Mouse (Mus musculus) hindbrain, embryonic 13.5 days (tissue): ENCODE data around the gene Galnt10. TPM values are rescaled to one million over a fixed set of nuclear protein-coding genes. Genes with fewer than 3 reads are reported as not detected.

ENCODE experiments used
- ATAC-seq: fragments of 200-750 bp; cut with Nextera tagmentation; 2 replicates; pipeline ENCODE4 v1.8.0; 2017; ENCODE audit warnings: moderate TSS enrichment; ENCODE audit not compliant: low FRiP score
- H3K27ac ChIP-seq: fragments of 300-500 bp; sonication (generic); 2 replicates; pipeline ENCODE4 v1.5.1; 2015; ENCODE audit warnings: inconsistent platforms, mild to moderate bottlenecking, moderate library complexity
- H3K27me3 ChIP-seq: fragments of 300-500 bp; sonication (generic); 2 replicates; pipeline ENCODE4 v1.6.1; 2015; ENCODE audit warnings: mild to moderate bottlenecking, inconsistent platforms
- H3K36me3 ChIP-seq: fragments of 300-500 bp; sonication (generic); 2 replicates; pipeline ENCODE4 v1.6.1; 2015; ENCODE audit warnings: mild to moderate bottlenecking, inconsistent platforms
- H3K4me1 ChIP-seq: fragments of 300-500 bp; sonication (generic); replicated peaks from 2 replicates; pipeline ENCODE4 v1.6.1; 2015; ENCODE audit warnings: inconsistent platforms
- H3K4me2 ChIP-seq: fragments of 300-500 bp; sonication (generic); 2 replicates; pipeline ENCODE4 v1.6.1; 2015; ENCODE audit warnings: inconsistent platforms, mild to moderate bottlenecking, moderate library complexity
- H3K4me3 ChIP-seq: fragments of 300-500 bp; sonication (generic); 2 replicates; pipeline ENCODE4 v1.5.1; 2015; ENCODE audit warnings: mild to moderate bottlenecking, inconsistent platforms
- H3K9ac ChIP-seq: fragments of 300-500 bp; sonication (generic); 2 replicates; pipeline ENCODE4 v1.6.1; 2015; ENCODE audit warnings: mild to moderate bottlenecking, inconsistent platforms
- H3K9me3 ChIP-seq: fragments of 300-500 bp; sonication (generic); 2 replicates; pipeline ENCODE4 v1.6.1; 2016; ENCODE audit warnings: inconsistent platforms
- WGBS: fragments of 180-500 bp; shearing (Covaris S2); methylation state at CpG from one replicate; pipeline ENCODE4 v1.1.7; 2015; 5-methylcytosine and 5-hydroxymethylcytosine counted together
- polyA plus RNA-seq: library from polyadenylated mRNA; unstranded; fragments of >200 nt; fragmentation: Nextera tagmentation; extraction: Ambion mirVana; gene quantifications from 2 replicates; pipeline ENCODE4 v1.2.1, GENCODE M21; 2015

Galnt10 gene
- polyA plus RNA-seq, 1 experiment from 2014 or later, result 12.1 TPM

- Histone ChIP-seq H3K9me3 (no peaks in the 10 kb centered on the region), H3K9ac (no peak overlapping the region), H3K4me3 (0 out of 2 replicates have a peak overlapping the region, but pooled peaks have one; percentile 8), H3K27ac (no peak overlapping the region), H3K4me1 (peaks cover 20% of the 10 kb centered on the region), H3K27me3 (peaks cover 99% of the 10 kb centered on the region), H3K36me3 (no peaks in the 10 kb centered on the region), H3K4me2 (no peak overlapping the region)
- WGBS, result under 1% methylated on average over 53 of the region's 53 CpGs
- ATAC-seq, result no peak
These were observed 184.0 kb downstream of the Galnt10 start for GRCm38 (mm10) chr11:57828955-57829870.

DNA sequence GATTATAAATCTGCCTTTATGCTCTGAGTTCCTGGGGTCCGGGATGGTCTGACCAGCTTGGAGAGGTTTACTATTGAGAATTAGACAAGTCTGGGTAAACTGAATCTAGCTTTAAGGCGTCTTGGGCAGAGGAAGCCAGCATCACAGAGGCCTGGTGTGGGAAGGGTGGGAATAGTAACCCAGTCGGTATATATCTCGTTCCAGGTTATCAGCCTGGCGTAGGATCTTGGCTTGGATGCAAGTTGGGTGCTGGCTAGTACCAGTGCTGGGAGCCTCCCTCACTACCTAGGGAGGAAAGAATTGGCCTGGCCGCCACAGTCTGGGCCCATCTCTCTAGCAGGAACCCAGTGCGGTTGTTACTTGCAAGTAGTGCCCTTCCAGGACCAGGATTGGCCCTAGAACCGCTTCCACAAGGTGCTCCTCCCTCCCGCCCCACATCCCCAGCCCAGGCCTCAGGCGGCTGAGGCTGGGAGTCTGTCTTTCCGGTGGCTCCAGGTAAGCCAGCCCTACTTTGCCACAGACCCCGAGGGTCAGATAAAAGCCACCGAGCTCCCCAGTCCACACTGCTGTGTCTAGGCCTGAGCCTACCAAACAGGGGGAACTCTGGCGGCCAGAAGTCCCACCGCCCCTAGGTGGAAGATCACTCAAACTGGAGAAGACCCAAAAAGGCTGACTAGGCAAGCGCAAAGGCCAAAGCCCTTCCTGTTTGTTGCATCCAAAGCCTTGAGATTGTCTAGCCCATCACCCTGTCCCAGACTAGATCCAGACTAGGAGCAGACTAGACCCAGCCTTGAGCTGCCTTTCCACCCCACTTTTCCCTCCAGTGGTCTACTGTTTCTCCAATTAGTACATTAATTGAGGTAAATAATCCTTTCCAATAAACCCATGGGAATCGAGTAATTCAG, 184.9 kb downstream of the Galnt10 start:
- Histone ChIP-seq H3K4me1 (peaks cover 20% of the 10 kb centered on the region), H3K36me3 (no peaks in the 10 kb centered on the region), H3K9ac (no peak overlapping the region), H3K4me2 (no peak overlapping the region), H3K9me3 (no peaks in the 10 kb centered on the region), H3K27ac (no peak overlapping the region), H3K27me3 (peaks cover 99% of the 10 kb centered on the region), H3K4me3 (no peak overlapping the region)
- WGBS, result 9% methylated on average over 17 of the region's 17 CpGs
- no peak for ATAC-seq

DNA sequence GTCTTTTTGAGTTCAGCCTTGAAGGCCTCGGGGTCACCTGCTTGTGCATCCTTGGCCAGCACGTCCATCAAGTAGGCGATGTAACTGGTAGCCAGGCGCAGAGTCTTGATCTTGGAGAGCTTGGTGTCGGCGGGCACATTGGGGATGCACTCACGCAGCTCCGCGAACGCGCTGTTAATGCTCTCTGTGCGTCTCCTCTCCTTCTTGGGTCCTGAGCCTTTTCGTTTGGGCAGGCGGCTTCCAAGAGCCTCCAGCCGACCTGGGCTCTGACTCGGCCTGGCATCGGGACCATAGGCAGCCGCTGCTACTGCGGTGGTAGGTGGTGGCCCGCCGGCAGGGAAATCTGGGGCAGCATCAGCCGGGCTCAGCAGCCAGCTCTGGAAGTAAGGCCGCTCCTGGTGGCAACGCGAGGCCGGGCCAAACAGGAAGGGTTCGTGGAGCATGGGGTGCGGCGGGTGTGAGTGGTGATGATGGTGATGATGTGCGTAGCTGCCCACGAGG, 186.1 kb downstream of the Galnt10 start:
- under 1% methylated on average over 31 of the region's 31 CpGs for WGBS
- H3K36me3 ChIP-seq, result no peaks in the 10 kb centered on the region

DNA sequence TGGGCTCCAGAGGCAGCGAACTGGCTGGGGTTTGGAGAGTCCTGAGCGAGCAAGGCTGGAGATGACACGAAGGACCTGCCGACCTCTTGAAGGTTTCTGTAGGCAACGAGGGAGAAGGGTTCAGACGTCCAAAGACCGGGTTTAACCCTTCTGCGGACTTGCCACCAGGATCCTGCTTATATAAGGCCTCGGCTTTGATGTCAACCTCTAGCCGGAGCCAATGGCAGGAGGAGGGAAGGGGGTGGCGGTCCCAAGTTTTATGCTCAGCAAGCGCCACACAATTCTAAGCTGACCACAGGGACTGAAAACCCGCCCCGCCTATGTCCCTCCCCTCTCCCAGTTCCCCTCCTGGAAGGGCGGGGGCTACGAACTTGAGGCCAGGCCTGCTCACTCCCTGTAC, 186.6 kb downstream of the Galnt10 start:
- no peak for ATAC-seq
- Histone ChIP-seq H3K4me1 (peaks cover 23% of the 10 kb centered on the region), H3K27me3 (peaks cover 99% of the 10 kb centered on the region), H3K4me3 (no peak overlapping the region), H3K4me2 (no peak overlapping the region), H3K9me3 (no peaks in the 10 kb centered on the region), H3K36me3 (no peaks in the 10 kb centered on the region), H3K9ac (no peak overlapping the region), H3K27ac (no peak overlapping the region)
- WGBS, result 1% methylated on average over 14 of the region's 16 CpGs

More for the DNA sequence above, 186.1 kb downstream of the Galnt10 start:
- H3K27me3 ChIP-seq, result peaks cover 99% of the 10 kb centered on the region
- no peak overlapping the region for H3K4me3 ChIP-seq
- H3K4me1 ChIP-seq, result peaks cover 20% of the 10 kb centered on the region
- no peaks in the 10 kb centered on the region for H3K9me3 ChIP-seq
- H3K4me2 ChIP-seq, result no peak overlapping the region
- no peak for ATAC-seq
- no peak overlapping the region for H3K27ac ChIP-seq
- no peak overlapping the region for H3K9ac ChIP-seq

DNA sequence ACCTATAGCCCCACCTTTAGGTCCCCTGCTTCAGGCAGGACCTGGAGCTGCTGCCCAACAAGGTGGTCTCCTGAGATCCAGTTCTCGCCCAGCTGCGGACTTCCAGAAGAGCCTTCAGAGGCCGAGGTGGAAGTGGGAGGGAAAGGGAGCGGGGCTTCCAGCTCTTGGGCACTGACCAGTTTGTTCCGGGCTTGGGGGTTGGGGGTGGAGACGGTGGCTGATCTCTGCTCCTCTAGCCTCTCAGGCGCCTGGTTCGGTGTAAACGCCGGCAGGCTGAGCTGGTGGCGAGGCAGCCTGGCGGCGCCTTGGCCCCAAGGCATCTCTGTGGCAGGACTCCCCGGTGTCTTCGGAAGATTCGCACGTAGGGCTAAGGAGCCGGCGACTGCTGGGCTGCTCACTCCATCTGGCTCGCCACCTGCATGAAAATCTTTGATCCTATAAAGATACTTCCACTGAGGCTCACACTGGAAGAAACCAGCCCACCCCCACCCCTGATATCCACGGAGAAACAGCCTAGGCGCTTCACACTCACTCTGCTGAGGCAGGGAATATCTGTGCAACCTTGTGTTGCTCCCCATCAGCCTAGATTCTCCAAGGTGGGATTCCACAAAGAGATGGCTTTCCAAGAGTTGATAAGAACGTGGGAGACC, 187.4 kb downstream of the Galnt10 start, which contains the start of gene Hand1:
Gene Hand1 (minus strand): TSS at position 267 of the 650 bp plus-strand sequence.
- Histone ChIP-seq H3K4me1 (peaks cover 25% of the 10 kb centered on the region), H3K9ac (no peak within 1 kb of the TSS), H3K9me3 (no peaks in the 10 kb centered on the region), H3K27me3 (peaks cover 98% of the 10 kb centered on the region), H3K36me3 (no peaks in the 10 kb centered on the region), H3K27ac (no peak within 1 kb of the TSS), H3K4me3 (no peak within 1 kb of the TSS), H3K4me2 (no peak within 1 kb of the TSS)
- ATAC-seq, result no peak
- WGBS, result 1% methylated on average over 22 of the region's 23 CpGs

- H3K4me2 ChIP-seq, result no peak overlapping the region
- no peak overlapping the region for H3K27ac ChIP-seq
- no peak overlapping the region for H3K4me3 ChIP-seq
- H3K27me3 ChIP-seq, result peaks cover 97% of the 10 kb centered on the region
- no peaks in the 10 kb centered on the region for H3K9me3 ChIP-seq
- peaks cover 21% of the 10 kb centered on the region for H3K4me1 ChIP-seq
- 1% methylated on average over 30 of the region's 30 CpGs for WGBS
- no peaks in the 10 kb centered on the region for H3K36me3 ChIP-seq
- ATAC-seq, result no peak
- no peak overlapping the region for H3K9ac ChIP-seq
These were observed 188.2 kb downstream of the Galnt10 start for GRCm38 (mm10) chr11:57833296-57833977.

DNA sequence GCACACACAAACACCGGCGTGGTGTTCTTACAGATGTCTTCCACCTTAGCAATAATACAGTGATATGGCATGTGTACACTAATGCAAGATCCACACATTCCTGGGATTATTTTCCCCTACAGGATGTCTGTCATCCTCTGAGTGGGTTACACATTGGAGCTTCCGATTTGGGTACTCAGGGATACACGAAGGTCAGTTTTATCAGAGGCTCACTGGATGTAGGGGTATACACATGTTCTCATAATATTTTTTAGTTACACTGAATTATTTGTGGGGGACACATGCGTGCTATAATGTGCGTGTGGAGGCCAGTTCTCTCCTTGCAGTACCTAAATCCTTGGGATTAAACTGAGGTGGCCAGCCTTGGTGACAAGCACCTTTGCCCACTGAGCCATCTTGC, 188.8 kb downstream of the Galnt10 start:
- no peak for ATAC-seq
- H3K27ac ChIP-seq, result no peak overlapping the region
- WGBS, result 6% methylated on average over 6 of the region's 6 CpGs
- no peak overlapping the region for H3K4me3 ChIP-seq
- H3K9me3 ChIP-seq, result no peaks in the 10 kb centered on the region
- H3K4me2 ChIP-seq, result no peak overlapping the region
- no peaks in the 10 kb centered on the region for H3K36me3 ChIP-seq
- peaks cover 97% of the 10 kb centered on the region for H3K27me3 ChIP-seq
- H3K9ac ChIP-seq, result no peak overlapping the region
- H3K4me1 ChIP-seq, result peaks cover 19% of the 10 kb centered on the region

DNA sequence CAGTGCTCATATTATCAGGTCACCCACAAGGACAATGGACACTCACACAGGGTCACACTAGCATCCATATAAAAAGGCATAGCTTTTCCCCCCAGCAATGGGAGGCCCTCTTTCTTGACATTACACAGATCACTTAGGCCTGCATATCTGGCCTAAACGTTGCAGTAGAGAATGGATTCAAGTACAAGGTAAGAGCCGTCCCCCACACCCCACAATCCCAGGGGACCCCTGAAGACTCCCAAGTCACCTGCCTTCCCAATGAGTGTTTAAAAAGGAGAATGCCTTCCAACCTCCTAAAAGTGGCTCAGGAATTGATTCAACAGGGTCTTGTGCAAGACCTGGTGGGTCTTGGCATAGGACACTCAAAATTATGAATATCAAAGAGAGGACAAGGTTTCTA, 190.1 kb downstream of the Galnt10 start:
- no peak overlapping the region for H3K27ac ChIP-seq
- no peak overlapping the region for H3K4me2 ChIP-seq
- 20% methylated on average over 2 of the region's 2 CpGs for WGBS
- no peaks in the 10 kb centered on the region for H3K36me3 ChIP-seq
- no peak overlapping the region for H3K9ac ChIP-seq
- H3K27me3 ChIP-seq, result peaks cover 97% of the 10 kb centered on the region
- no peak for ATAC-seq
- H3K9me3 ChIP-seq, result no peaks in the 10 kb centered on the region
- H3K4me3 ChIP-seq, result no peak overlapping the region
- H3K4me1 ChIP-seq, result peaks cover 14% of the 10 kb centered on the region

DNA sequence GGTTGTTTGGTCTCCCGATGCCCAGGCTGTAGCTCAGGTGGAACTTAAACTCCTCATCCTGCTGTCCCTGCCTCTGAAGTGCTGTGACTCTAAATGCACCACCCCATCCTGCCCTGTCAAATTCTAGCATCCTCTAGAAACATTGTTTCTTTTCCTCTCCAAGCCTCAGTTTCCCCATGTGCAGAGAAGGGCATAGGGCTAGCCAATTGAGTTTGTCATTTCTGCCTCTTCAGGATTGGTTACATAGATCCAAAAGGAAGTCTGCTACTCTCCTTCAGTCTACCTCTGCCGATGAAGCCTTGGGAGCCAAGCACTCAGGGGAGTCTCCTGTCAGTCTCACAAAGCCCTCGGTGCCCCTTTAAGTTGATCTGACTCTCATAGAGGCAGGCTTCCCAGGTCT, 190.7 kb downstream of the Galnt10 start:
- H3K4me3 ChIP-seq, result no peak overlapping the region
- H3K4me2 ChIP-seq, result no peak overlapping the region
- whole genome bisulfite sequencing, result 11% methylated on average over 3 of the region's 3 CpGs
- peaks cover 97% of the 10 kb centered on the region for H3K27me3 ChIP-seq
- H3K4me1 ChIP-seq, result peaks cover 16% of the 10 kb centered on the region
- no peak overlapping the region for H3K27ac ChIP-seq
- no peak for ATAC-seq
- no peaks in the 10 kb centered on the region for H3K9me3 ChIP-seq
- no peaks in the 10 kb centered on the region for H3K36me3 ChIP-seq
- no peak overlapping the region for H3K9ac ChIP-seq

- H3K36me3 ChIP-seq, result no peaks in the 10 kb centered on the region
- no peak overlapping the region for H3K9ac ChIP-seq
- 5% methylated on average over 9 of the region's 9 CpGs for WGBS
- H3K27ac ChIP-seq, result no peak overlapping the region
- H3K4me2 ChIP-seq, result no peak overlapping the region
- H3K9me3 ChIP-seq, result no peaks in the 10 kb centered on the region
- H3K4me1 ChIP-seq, result peaks cover 21% of the 10 kb centered on the region
- H3K27me3 ChIP-seq, result peaks cover 97% of the 10 kb centered on the region
- no peak for ATAC-seq
- no peak overlapping the region for H3K4me3 ChIP-seq
These were observed 191.2 kb downstream of the Galnt10 start for GRCm38 (mm10) chr11:57836401-57836800.
